Mouse (Mus musculus) embryo, embryonic 10 days (tissue): ENCODE results near the gene Engase.

Experiments used
- DNase-seq: peaks from one replicate; pipeline ENCODE4 v3.0.0-alpha.2; 2015; ENCODE audit warnings: low spot score

The Engase gene

DNA sequence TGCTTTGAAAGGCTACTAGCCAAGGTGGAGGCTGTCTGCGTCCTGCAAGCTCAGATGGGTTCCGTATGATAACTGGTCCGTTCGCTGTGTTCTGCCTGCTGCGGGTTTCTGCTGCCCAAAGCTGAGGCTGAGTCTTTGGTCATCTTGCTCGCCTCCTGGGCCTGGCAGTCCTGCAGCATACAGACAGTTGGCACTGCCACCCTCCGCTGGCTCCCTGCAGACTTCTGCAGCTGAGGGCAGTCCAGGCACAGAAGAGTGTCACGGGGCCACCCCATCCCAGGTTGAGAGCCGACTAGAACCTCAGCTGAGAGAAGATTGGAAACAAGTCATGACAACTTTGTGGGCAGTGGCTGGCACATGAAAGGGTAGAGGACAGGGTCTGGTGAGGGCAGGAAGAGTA, 52.1 kb downstream of the Engase start:
- DNase-seq, result no peak

DNA sequence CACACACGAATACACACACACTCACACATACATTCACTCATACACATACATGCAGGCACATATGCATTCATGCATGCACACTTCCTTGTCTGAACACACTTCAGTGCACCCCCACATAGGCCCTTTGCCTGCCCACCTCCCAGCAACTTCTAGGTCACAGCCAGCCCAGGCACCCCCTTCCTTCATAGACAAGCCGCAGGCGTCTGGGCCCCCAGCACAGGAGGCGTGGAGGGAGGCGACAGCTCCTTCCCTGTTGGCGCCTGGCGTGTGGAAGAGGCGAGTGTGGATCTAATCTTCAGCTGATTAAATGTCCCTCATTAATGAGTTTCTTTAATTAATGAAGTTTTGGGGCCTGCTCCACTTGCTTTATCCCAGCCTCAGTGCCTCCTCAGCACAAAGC, 53.7 kb downstream of the Engase start:
- DNase-seq, result no peak

DNA sequence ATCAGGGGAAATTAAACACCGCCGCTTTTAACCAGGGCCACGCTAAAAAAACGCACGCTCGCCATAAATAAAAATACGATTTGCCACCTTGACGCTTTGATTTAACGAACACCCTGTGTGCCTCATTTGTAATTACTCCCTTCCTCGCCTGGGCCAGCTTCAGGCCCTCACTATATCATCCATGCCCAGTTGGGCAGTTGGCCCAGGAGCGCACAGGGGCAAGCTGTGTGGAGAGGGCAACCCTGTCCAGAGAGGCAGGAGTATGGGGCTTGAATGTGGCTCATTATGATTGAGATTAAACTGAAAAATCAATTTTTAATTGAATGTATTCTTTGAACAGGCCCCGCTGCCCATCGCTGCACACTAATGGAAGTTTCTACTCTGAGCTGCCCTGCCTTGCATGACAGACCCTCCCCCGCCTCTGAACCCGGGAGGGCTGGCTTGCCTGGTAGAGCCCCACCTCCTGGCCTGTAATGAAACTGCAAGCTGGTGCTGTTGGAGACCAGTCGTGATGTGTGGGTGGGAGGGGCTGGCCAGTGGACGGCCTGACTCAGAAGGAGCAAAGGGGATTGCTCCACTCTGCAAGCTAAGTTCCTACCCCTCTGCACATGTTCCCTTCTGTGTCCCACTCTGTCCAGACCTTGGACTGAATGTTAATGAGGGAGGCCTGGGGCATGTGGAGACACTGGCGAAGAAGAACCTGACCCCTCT, 57.9 kb downstream of the Engase start:
- peak; percentile 78 for DNase-seq

DNA sequence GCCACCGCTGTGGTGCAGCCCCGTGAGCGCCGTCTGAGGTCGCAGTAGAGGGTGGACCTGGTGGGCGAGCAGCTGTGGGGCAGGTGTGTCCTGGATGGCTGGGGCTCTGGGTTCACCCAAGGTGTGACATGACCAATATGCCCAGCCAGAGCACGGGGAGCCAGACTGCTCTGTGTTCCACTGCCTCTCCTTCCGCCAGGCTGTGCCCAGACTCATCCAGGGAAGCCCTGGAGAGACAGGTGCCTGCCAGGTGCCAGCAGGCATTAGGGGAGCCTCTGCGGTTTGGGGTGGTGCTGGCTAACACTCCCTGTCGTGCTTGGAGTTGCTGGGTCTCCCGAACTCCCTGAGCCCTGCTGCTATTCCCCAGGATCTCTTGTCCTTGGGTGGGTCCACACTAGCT, 61.4 kb downstream of the Engase start:
- DNase-seq, result no peak
